Mouse (Mus musculus) megakaryocyte, embryonic 14.5 days (primary cell): ENCODE measurements at regions not wholly inside any gene's neighbourhood (a gene's known extent, or its start where the extent isn't known, plus 50 kb on each side); places are given as distances from the start of the nearest gene placed in this dataset.

Source experiments
- FLI1 ChIP-seq: IDR thresholded peaks from 2 replicates; pipeline ENCODE4 v1.6.1; 2012; ENCODE audit warnings: low read length, inconsistent platforms, mixed read lengths
- GATA1 ChIP-seq: IDR thresholded peaks from 3 replicates; pipeline ENCODE4 v1.6.1; 2012; ENCODE audit warnings: mixed read lengths, low read length, inconsistent platforms, borderline replicate concordance

DNA sequence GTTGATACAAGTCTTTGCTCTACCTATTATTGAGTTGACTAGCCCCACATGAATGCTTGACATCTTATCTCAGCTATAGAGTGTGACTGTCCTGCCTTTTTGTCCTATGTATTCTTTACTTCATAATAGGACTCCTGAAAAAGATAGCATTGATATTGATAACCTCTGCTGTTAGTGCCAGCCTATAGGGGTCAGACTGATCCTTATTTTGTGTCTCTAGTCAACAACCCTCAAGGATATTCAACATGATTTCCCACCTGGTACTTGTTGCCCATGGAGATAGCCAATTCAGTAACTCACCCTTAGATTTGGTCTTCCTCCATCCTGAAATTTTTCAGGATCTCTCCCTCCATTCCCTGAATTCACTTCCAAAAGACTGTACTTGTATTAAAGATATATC is 52.6 kb upstream of the Ift57 start:
- TF ChIP-seq GATA1 (no peak), FLI1 (no peak)
